Mouse (Mus musculus) small intestine, adult 2 months (tissue): Measurements from ENCODE around the gene B4galt4.

ENCODE experiments used
- CTCF ChIP-seq: fragments of 200-500 bp; IDR thresholded peaks from 2 replicates; pipeline ENCODE4 v1.5.1; 2012; ENCODE audit warnings: low read depth, mild to moderate bottlenecking, control low read depth, inconsistent platforms, low read length, moderate library complexity, mixed read lengths; ENCODE audit not compliant: insufficient replicate concordance, insufficient read length; ENCODE audit errors: extremely low read depth
- POLR2A ChIP-seq: fragments of 200-500 bp; IDR thresholded peaks from 2 replicates; pipeline ENCODE4 v1.6.1; 2012; ENCODE audit warnings: low read depth, mild to moderate bottlenecking, control low read depth, inconsistent platforms, low read length, moderate library complexity

GRCm38 (mm10) chr16:38750803-38751202, 8.7 kb downstream of the B4galt4 start:
- TF ChIP-seq POLR2A (no peak), CTCF (no peak)
